Mouse (Mus musculus) layer of hippocampus, adult 9-10 months (tissue): ENCODE measurements around the gene Arid1b.

Source experiments
- DNase-seq: peaks from one replicate; pipeline ENCODE4 v3.0.0; 2022; ENCODE audit warnings: low spot score

The Arid1b gene

GRCm38 (mm10) chr17:5057286-5057685 is 63.2 kb downstream of the Arid1b start:
- no peak for DNase-seq

- DNase-seq, result no peak
Measured at GRCm38 (mm10) chr17:5057944-5058720, 64.0 kb downstream of the Arid1b start.

GRCm38 (mm10) chr17:5059092-5059601 is 65.0 kb downstream of the Arid1b start:
- DNase-seq, result no peak

- no peak for DNase-seq
Measured at GRCm38 (mm10) chr17:5060515-5061084, 66.5 kb downstream of the Arid1b start.

GRCm38 (mm10) chr17:5061183-5061582 is 67.1 kb downstream of the Arid1b start:
- DNase-seq, result no peak

- DNase-seq, result no peak
Measured at GRCm38 (mm10) chr17:5061593-5061992, 67.5 kb downstream of the Arid1b start.

GRCm38 (mm10) chr17:5063471-5064176 is 69.5 kb downstream of the Arid1b start:
- DNase-seq, result no peak

- DNase-seq, result no peak
Measured at GRCm38 (mm10) chr17:5064777-5065176, 70.6 kb downstream of the Arid1b start.

GRCm38 (mm10) chr17:5065270-5065669 is 71.1 kb downstream of the Arid1b start:
- DNase-seq, result no peak

- DNase-seq, result no peak
Measured at GRCm38 (mm10) chr17:5066835-5067234, 72.7 kb downstream of the Arid1b start.

GRCm38 (mm10) chr17:5067264-5067663 is 73.1 kb downstream of the Arid1b start:
- DNase-seq, result no peak

- no peak for DNase-seq
Measured at GRCm38 (mm10) chr17:5070399-5070798, 76.3 kb downstream of the Arid1b start.

- no peak for DNase-seq
Measured at GRCm38 (mm10) chr17:5072539-5072938, 78.4 kb downstream of the Arid1b start.

GRCm38 (mm10) chr17:5074752-5075506 is 80.8 kb downstream of the Arid1b start:
- no peak for DNase-seq

- DNase-seq, result no peak
Measured at GRCm38 (mm10) chr17:5077996-5078395, 83.9 kb downstream of the Arid1b start.

- DNase-seq, result no peak
Measured at GRCm38 (mm10) chr17:5078576-5078975, 84.4 kb downstream of the Arid1b start.

GRCm38 (mm10) chr17:5080884-5081419 is 86.8 kb downstream of the Arid1b start:
- no peak for DNase-seq

- no peak for DNase-seq
Measured at GRCm38 (mm10) chr17:5082274-5082673, 88.1 kb downstream of the Arid1b start.

- no peak for DNase-seq
Measured at GRCm38 (mm10) chr17:5083497-5083896, 89.4 kb downstream of the Arid1b start.

- peak; percentile 47 for DNase-seq
Measured at GRCm38 (mm10) chr17:5084139-5084538, 90.0 kb downstream of the Arid1b start.

GRCm38 (mm10) chr17:5085004-5085403 is 90.9 kb downstream of the Arid1b start:
- DNase-seq, result no peak

GRCm38 (mm10) chr17:5085942-5086341 is 91.8 kb downstream of the Arid1b start:
- no peak for DNase-seq
